Mouse (Mus musculus): ENCODE results near the gene Ccser2.
"Not testable (repeated sequence)": the region's sequence is repeated elsewhere in the genome, so short reads cannot be mapped to it uniquely, and the experiment has no call there.

The Ccser2 gene

GRCm38 (mm10) chr14:36968628-36969147 lies at the start of gene Ccser2:
TSS of gene Ccser2 (minus strand) at chr14:36968777.
- DNase-seq (ENCODE audit: low spot score in 2 of 2): peak; percentile 97 to 98

- DNase-seq (ENCODE audit: low spot score in 2 of 2): no peak
These were observed 47.3 kb upstream of the Ccser2 start for GRCm38 (mm10) chr14:37015894-37016293.

- no peak for DNase-seq (ENCODE audit: low spot score in 2 of 2)
These were observed 45.1 kb upstream of the Ccser2 start for GRCm38 (mm10) chr14:37013644-37014043.

DNA sequence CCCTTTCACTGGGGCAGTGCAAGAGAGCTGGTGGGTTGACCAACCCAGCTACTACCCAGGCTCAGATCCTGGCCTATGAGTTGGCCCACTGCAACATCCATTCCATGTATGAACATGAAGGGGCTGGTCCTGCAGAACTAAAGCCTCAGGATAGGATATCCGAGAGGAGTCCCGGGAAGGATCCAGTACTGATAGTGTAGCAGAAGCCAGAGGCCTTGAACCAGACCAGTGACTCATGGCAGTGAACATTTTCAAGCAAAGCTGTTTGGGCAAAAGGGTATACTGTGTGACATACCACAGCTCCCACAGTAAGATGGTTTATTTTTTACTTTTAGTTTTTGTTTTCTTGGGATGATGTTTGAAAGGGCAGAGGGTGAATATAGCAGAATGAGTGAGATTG lies 41.1 kb upstream of the Ccser2 start:
- no peak for DNase-seq (ENCODE audit: low spot score in 2 of 2)

- DNase-seq (ENCODE audit: low spot score in 2 of 2): no peak
These were observed 37.9 kb upstream of the Ccser2 start for GRCm38 (mm10) chr14:37006489-37006888.

DNA sequence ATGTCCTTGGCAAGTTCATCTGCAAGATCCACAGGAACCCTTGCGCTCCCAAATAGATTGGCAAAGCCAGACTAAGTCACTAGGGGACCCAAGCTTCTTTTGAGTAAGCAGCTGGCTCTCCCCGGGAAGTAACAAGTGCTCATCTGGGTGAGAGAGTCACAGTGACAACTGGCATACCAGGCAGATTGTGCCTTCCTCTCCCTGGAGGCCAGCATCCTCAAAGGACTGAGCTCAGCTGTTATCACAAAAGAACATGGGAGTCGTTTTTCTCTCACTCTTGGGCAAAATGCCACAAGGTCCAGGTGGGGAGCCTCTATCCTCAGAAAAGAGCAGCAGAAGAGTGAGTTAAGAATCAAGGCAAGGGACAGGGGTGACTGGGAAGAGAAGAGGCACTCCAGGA lies 37.3 kb upstream of the Ccser2 start:
- no peak for DNase-seq (ENCODE audit: low spot score in 2 of 2)

DNA sequence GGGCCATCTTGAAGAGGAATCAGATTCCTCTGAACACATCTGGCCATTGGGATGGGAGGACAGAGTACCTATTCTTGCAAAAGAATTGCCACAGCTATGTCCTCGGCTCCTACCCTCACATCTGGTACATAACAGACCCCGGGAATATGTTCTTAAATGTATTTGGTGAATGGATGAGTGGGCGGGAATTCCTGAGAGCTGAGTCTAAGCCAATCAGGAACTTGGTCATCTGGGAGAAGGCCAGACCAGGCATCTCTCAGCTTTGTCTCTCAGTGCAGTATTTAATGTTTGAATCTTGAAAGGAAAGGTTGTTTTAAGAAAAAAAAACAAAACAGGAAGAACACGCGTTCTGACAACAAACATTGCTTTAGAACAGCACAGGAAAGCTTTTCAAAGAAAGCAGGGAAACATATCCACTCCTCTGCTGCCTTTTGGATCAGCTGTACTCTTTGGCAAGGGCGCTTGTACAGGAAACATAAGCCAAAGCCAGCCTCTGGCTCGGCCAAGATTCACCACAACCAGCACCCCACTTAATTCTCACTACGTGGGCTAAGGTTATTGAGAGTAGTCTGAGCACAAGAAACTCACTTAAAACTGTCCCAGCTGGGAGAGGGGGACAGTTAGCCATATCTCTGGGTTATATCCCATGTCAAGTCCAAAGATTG lies 35.0 kb upstream of the Ccser2 start:
- DNase-seq (ENCODE audit: low spot score in 2 of 2): no peak

GRCm38 (mm10) chr14:37002852-37003251 lies 34.3 kb upstream of the Ccser2 start:
- DNase-seq (ENCODE audit: low spot score in 2 of 2): no peak

GRCm38 (mm10) chr14:37000780-37001179 lies 32.2 kb upstream of the Ccser2 start:
- DNase-seq (ENCODE audit: low spot score in 2 of 2): not testable (repeated sequence)

DNA sequence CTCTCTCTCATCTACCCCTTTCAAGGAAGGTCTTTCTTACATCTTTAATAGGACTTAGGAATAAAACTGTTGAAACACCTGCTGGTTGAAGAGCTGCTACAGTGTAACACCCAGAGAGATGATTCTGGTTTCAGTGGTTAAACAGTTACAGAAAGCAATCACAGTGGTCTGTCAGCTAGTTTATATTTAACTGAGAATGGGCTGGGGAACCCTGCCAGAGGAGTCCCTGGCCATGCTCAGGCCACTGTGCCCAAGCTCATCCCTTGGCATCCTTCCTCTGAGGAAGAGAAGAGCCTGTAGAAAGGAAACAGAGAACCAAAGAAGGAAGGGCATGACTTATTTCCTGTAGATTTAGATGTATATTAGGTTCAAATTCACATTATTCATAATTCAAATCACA lies 21.2 kb upstream of the Ccser2 start:
- DNase-seq (ENCODE audit: low spot score in 2 of 2): no peak

DNA sequence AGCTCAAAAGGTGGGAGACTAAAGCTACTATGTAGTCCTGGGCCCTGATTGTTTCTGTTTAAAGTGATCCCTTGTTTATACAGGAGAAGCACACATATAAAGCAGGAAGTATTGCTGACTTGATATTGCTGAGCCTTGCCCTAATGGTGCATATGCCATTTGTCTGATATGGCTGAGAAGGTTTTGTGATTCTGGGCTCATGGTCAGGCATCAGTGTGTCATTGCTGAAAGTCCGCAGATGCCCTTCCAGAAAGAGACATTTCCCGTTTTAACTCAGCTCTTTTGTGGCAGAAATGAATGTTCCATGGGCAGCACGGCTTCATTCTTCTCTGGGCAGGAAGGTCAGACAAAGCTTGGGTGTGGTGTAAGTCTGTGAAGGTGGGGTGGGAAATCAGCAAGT lies 17.1 kb upstream of the Ccser2 start:
- DNase-seq (ENCODE audit: low spot score in 2 of 2): no peak

DNA sequence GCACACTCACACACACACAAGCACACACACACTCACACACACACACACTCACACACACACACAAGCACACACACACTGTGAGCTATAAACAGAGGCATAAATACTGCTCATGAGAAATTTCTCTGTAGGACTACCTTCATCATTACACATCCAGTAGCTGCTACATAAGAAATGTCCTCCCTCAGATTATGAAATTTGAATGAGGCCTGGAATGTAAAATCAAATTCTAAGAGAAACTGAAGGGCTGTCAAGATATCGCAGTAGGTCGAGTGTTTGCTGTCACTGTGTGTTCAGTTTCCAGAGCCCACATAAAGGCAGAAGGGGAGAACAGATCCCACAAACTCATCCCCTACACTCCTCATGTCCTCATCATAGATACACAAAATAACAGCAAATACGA lies 6.4 kb upstream of the Ccser2 start:
- no peak for DNase-seq (ENCODE audit: low spot score in 2 of 2)

DNA sequence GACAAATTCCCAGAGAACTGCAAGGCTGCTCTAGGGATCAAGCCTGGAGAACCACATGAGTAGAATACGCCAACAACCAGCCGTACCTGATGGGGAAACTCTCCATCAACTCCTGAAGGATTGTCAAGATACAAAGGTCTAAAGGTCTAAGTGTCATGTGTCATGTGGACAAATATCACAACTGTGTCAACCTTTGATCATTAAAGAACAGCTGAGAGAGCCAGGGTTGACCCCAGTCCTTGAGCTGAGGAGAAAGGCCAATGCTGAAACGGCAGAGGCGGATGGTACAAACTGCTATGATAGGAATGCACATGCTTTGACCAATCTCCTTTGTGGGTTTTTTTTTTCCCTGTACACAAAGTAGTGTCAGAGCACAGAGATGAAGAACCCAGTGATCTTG lies 2.6 kb upstream of the Ccser2 start:
- no peak for DNase-seq (ENCODE audit: low spot score in 2 of 2)

GRCm38 (mm10) chr14:36969861-36970420 lies 1.4 kb upstream of the Ccser2 start:
- DNase-seq (ENCODE audit: low spot score in 2 of 2): no peak

GRCm38 (mm10) chr14:36968076-36968627 lies 425 bp downstream of the Ccser2 start:
- no peak for DNase-seq (ENCODE audit: low spot score in 2 of 2)

DNA sequence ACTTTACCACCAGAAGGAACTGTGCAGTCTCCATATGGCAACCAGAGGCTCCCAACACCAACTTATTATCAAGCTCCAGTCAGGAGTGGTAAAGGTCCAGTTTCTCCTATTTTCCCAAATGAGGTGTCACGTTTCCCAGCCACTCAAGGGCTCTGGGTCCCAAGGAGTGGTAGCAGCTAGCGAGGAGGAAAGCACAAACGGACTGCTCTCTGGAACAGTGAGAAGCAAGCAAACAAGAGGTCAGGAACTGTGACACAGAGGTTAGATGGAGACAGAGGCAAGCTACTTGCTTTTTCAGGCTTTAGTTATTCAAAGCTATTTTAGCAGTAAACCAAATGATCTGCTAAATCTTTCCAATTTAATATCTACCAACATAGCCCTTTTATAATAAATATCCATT lies 3.2 kb downstream of the Ccser2 start:
- no peak for DNase-seq (ENCODE audit: low spot score in 2 of 2)

DNA sequence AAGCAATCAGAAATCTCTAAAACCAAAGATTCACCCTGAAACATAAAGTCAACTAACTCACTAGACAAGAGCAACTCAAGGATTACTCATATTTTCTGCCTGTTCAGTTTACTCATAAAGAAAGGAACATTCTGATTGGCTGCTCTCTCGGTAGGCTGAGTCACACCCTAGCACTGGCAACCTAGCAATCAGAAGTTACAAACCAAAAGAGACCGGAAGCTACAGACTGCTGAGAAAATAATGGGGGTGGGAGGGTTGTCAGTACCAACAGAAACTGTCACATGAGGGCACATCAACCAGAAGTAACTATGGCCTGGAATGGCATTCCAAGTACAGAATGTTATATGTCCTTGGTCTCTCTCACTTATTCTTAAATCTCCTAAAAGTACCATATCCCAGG lies 6.1 kb downstream of the Ccser2 start:
- no peak for DNase-seq (ENCODE audit: low spot score in 2 of 2)

DNA sequence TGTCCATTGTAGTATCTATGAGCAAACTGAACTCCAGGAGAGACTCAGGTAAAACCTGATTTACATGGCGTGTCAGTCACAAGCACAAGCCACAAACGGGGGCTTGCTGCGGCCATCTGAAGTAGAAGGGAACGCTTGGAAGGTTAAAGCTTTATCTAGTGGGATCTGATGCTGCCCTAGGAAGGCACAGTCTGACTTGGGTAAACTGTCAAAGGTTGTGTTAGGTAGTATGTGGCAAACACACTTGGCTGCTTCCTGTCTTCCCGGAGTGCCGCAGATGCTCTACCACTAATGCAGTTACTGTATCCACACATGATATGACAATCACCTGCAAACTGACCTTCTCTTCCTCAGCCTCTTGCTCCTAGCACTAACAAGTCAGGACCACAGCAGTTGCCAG lies 10.9 kb downstream of the Ccser2 start:
- DNase-seq (ENCODE audit: low spot score in 2 of 2): no peak

- DNase-seq (ENCODE audit: low spot score in 2 of 2): no peak
These were observed 11.3 kb downstream of the Ccser2 start for GRCm38 (mm10) chr14:36957261-36957660.

DNA sequence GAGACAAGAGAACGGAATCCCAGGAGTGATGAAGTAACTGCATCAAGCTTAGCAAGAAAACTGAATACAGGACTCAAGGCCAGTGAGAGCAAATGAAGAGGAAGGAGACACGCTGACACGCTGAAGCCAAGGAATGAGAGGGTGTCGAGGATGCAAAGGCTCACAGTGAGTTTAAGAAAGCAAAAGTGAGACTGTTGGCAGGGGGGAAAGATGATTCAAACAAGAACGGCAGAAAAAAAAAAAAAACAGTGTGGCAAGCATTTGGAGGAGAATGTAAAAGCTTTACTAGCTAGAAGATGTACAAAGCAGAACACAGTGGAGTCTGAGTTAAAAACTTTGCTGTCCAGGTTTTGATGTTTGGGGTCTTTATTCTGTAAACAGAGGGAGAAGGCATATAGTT lies 11.9 kb downstream of the Ccser2 start:
- DNase-seq (ENCODE audit: low spot score in 2 of 2): no peak

GRCm38 (mm10) chr14:36952687-36953426 lies 15.7 kb downstream of the Ccser2 start:
- DNase-seq (ENCODE audit: low spot score in 2 of 2): no peak

DNA sequence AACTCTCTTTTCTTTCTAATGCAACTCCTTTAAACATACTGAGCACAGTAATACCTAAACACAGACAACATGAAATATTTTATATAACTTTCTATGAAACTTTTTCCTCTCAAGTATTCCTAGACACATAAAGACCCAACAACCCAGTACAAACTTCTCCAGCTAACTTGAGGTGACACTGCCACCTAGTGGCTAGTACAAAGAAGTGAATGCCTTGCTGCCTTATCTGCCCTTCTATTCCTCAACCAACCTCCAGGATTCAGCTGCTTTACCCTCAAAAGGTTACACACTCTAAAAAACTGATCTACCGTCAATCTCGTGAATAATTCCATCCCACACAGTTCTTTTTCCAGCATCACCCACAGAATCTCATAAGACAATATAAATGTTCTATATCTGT lies 16.4 kb downstream of the Ccser2 start:
- DNase-seq (ENCODE audit: low spot score in 2 of 2): no peak

GRCm38 (mm10) chr14:36942716-36943115 lies 25.9 kb downstream of the Ccser2 start:
- DNase-seq (ENCODE audit: low spot score in 2 of 2): no peak

All from urinary bladder, postnatal 4 days (tissue).